Mouse (Mus musculus) forebrain, embryonic 16.5 days (tissue): Measurements from ENCODE around the gene Pla2g2e. TPM values are rescaled to one million over a fixed set of nuclear protein-coding genes. Genes with fewer than 3 reads are reported as not detected.
"Not testable (repeated sequence)": the region's sequence is repeated elsewhere in the genome, so short reads cannot be mapped to it uniquely, and the experiment has no call there.

Experiments
- ATAC-seq: fragments of 200-750 bp; cut with Nextera tagmentation; 2 replicates; pipeline ENCODE4 v1.8.0; 2017; ENCODE audit warnings: mild to moderate bottlenecking, moderate library complexity
- H3K27ac ChIP-seq: fragments of 300-500 bp; sonication (generic); 2 replicates; pipeline ENCODE4 v1.5.1; 2014; ENCODE audit warnings: low read length, control low read depth
- H3K27me3 ChIP-seq: fragments of 300-500 bp; sonication (generic); replicated peaks from 2 replicates; pipeline ENCODE4 v1.6.1; 2014; ENCODE audit warnings: low read length; ENCODE audit not compliant: control insufficient read depth, insufficient read depth
- H3K36me3 ChIP-seq: fragments of 300-500 bp; sonication (generic); 2 replicates; pipeline ENCODE4 v1.6.1; 2014; ENCODE audit not compliant: control insufficient read depth, insufficient read depth
- H3K4me1 ChIP-seq: fragments of 300-500 bp; sonication (generic); replicated peaks from 2 replicates; pipeline ENCODE4 v1.6.1; 2014; ENCODE audit warnings: low read length; ENCODE audit not compliant: control insufficient read depth, insufficient read depth
- H3K4me2 ChIP-seq: fragments of 300-500 bp; sonication (generic); 2 replicates; pipeline ENCODE4 v1.6.1; 2014; ENCODE audit warnings: mild to moderate bottlenecking, low read length, control low read depth
- H3K4me3 ChIP-seq: fragments of 300-500 bp; sonication (generic); replicated peaks from 2 replicates; pipeline ENCODE4 v1.5.1; 2014; ENCODE audit warnings: mild to moderate bottlenecking, low read length, control low read depth
- H3K9ac ChIP-seq: fragments of 300-500 bp; sonication (generic); replicated peaks from 2 replicates; pipeline ENCODE4 v1.6.1; 2014; ENCODE audit warnings: low read depth, low read length, control low read depth
- H3K9me3 ChIP-seq: fragments of 300-500 bp; sonication (generic); 2 replicates; pipeline ENCODE4 v1.6.1; 2016; ENCODE audit warnings: low read length; ENCODE audit not compliant: control insufficient read depth
- WGBS: fragments of 180-500 bp; shearing (Covaris S2); extraction: QIAGEN DNeasy Blood & Tissue Kit; methylation state at CpG from one replicate; pipeline ENCODE4 v1.1.7; 2014; 5-methylcytosine and 5-hydroxymethylcytosine counted together
- polyA plus RNA-seq: library from polyadenylated mRNA; unstranded; fragments of >200 nt; fragmentation: Nextera tagmentation; extraction: Ambion mirVana; gene quantifications from 2 replicates; pipeline ENCODE4 v1.2.1, GENCODE M21; 2015

Gene Pla2g2e
- polyA plus RNA-seq, 1 experiment from 2014 or later = not detected

GRCm38 (mm10) chr4:138875275-138875674 is 2.5 kb upstream of the Pla2g2e start:
- not testable (repeated sequence) for H3K36me3 ChIP-seq, H3K27me3 ChIP-seq, ATAC-seq, H3K27ac ChIP-seq, H3K4me1 ChIP-seq, H3K9me3 ChIP-seq, H3K4me3 ChIP-seq, H3K4me2 ChIP-seq, H3K9ac ChIP-seq
- WGBS = 69% methylated on average over 2 of the region's 2 CpGs

GRCm38 (mm10) chr4:138875986-138876385 is 1.8 kb upstream of the Pla2g2e start:
- Histone ChIP-seq H3K4me1 (no peaks in the 10 kb centered on the region), H3K4me3 (no peak overlapping the region), H3K36me3 (no peaks in the 10 kb centered on the region), H3K4me2 (no peak overlapping the region), H3K9ac (no peak overlapping the region), H3K27me3 (no peaks in the 10 kb centered on the region), H3K27ac (no peak overlapping the region), H3K9me3 (0 out of 2 replicates have a peak, but pooled peaks cover 2% of the 10 kb centered on the region)
- ATAC-seq = no peak
- WGBS = 93% methylated on average over 2 of the region's 2 CpGs

- Histone ChIP-seq H3K36me3 (no peaks in the 10 kb centered on the region), H3K27me3 (0 out of 2 replicates have a peak, but pooled peaks cover 3% of the 10 kb centered on the region), H3K9ac (no peak overlapping the region), H3K4me3 (no peak overlapping the region), H3K9me3 (no peaks in the 10 kb centered on the region), H3K27ac (no peak overlapping the region), H3K4me1 (peaks cover 6% of the 10 kb centered on the region; the same call in 1 of the 2 replicates), H3K4me2 (no peak overlapping the region)
- WGBS = 73% methylated on average over 8 of the region's 8 CpGs
- ATAC-seq = no peak
Observed at GRCm38 (mm10) chr4:138878783-138879182, 1.0 kb downstream of the Pla2g2e start.

GRCm38 (mm10) chr4:138879808-138880207 is 2.1 kb downstream of the Pla2g2e start:
- no peaks in the 10 kb centered on the region for H3K36me3 ChIP-seq
- no peak overlapping the region for H3K9ac ChIP-seq
- no peak for ATAC-seq
- H3K27ac ChIP-seq = no peak overlapping the region
- WGBS = 84% methylated on average over 11 of the region's 11 CpGs
- H3K27me3 ChIP-seq = 0 out of 2 replicates have a peak, but pooled peaks cover 3% of the 10 kb centered on the region
- no peak overlapping the region for H3K4me3 ChIP-seq
- no peaks in the 10 kb centered on the region for H3K9me3 ChIP-seq
- no peak overlapping the region for H3K4me2 ChIP-seq
- peaks cover 6% of the 10 kb centered on the region; the same call in 1 of the 2 replicates for H3K4me1 ChIP-seq

GRCm38 (mm10) chr4:138880811-138881584 is 3.3 kb downstream of the Pla2g2e start:
- H3K27ac ChIP-seq = no peak overlapping the region
- peaks cover 6% of the 10 kb centered on the region; the same call in 1 of the 2 replicates for H3K4me1 ChIP-seq
- H3K4me3 ChIP-seq = no peak overlapping the region
- WGBS = 90% methylated on average over 7 of the region's 7 CpGs
- H3K4me2 ChIP-seq = no peak overlapping the region
- H3K9ac ChIP-seq = no peak overlapping the region
- H3K36me3 ChIP-seq = no peaks in the 10 kb centered on the region
- ATAC-seq = no peak
- no peaks in the 10 kb centered on the region for H3K9me3 ChIP-seq
- H3K27me3 ChIP-seq = 0 out of 2 replicates have a peak, but pooled peaks cover 3% of the 10 kb centered on the region

GRCm38 (mm10) chr4:138882179-138882578 is 4.4 kb downstream of the Pla2g2e start:
- Histone ChIP-seq H3K9me3 (no peaks in the 10 kb centered on the region), H3K4me2 (peak overlapping the region; percentile 29), H3K36me3 (no peaks in the 10 kb centered on the region), H3K27ac (no peak overlapping the region), H3K4me1 (peaks cover 6% of the 10 kb centered on the region; the same call in 1 of the 2 replicates), H3K9ac (peak overlapping the region; percentile 17; the same call in 1 of the 2 replicates), H3K4me3 (no peak overlapping the region), H3K27me3 (0 out of 2 replicates have a peak, but pooled peaks cover 3% of the 10 kb centered on the region)
- ATAC-seq = no peak
- WGBS = 11% methylated on average over 14 of the region's 16 CpGs

- H3K9me3 ChIP-seq = no peaks in the 10 kb centered on the region
Observed at GRCm38 (mm10) chr4:138884261-138884660, 6.5 kb downstream of the Pla2g2e start.

GRCm38 (mm10) chr4:138889165-138889564 is 11.4 kb downstream of the Pla2g2e start:
- no peaks in the 10 kb centered on the region for H3K9me3 ChIP-seq
- H3K27ac ChIP-seq = no peak overlapping the region
- no peak overlapping the region for H3K9ac ChIP-seq
- H3K4me2 ChIP-seq = no peak overlapping the region
- no peak overlapping the region for H3K4me3 ChIP-seq
- ATAC-seq = no peak
- no peaks in the 10 kb centered on the region for H3K27me3 ChIP-seq
- 28% methylated on average over 7 of the region's 7 CpGs for WGBS
- H3K36me3 ChIP-seq = peaks cover 5% of the 10 kb centered on the region; the same call in 1 of the 2 replicates
- no peaks in the 10 kb centered on the region for H3K4me1 ChIP-seq

More at GRCm38 (mm10) chr4:138884261-138884660, 6.5 kb downstream of the Pla2g2e start:
- H3K4me3 ChIP-seq = no peak overlapping the region
- 12% methylated on average over 6 of the region's 6 CpGs for WGBS
- no peak overlapping the region for H3K27ac ChIP-seq
- H3K36me3 ChIP-seq = no peaks in the 10 kb centered on the region
- no peak overlapping the region for H3K4me2 ChIP-seq
- no peak overlapping the region for H3K9ac ChIP-seq
- no peak for ATAC-seq
- H3K4me1 ChIP-seq = peaks cover 6% of the 10 kb centered on the region; the same call in 1 of the 2 replicates
- 0 out of 2 replicates have a peak, but pooled peaks cover 3% of the 10 kb centered on the region for H3K27me3 ChIP-seq

GRCm38 (mm10) chr4:138889635-138890034 is 11.9 kb downstream of the Pla2g2e start:
- Histone ChIP-seq H3K36me3 (peaks cover 8% of the 10 kb centered on the region), H3K9me3 (no peaks in the 10 kb centered on the region), H3K4me3 (no peak overlapping the region), H3K4me1 (no peaks in the 10 kb centered on the region), H3K9ac (no peak overlapping the region), H3K4me2 (no peak overlapping the region), H3K27me3 (no peaks in the 10 kb centered on the region), H3K27ac (no peak overlapping the region)
- WGBS = 67% methylated on average over 8 of the region's 8 CpGs
- ATAC-seq = no peak
